Mouse (Mus musculus) right cerebral cortex, postnatal 25 days (tissue): Measurements from ENCODE around the gene Mthfr.
A peak's percentile ranks its signal among the peaks of the same experiment; 100 is the strongest.

ENCODE experiments used
- DNase-seq: peaks from one replicate; pipeline ENCODE4 v3.0.0; 2022

The Mthfr gene

GRCm38 (mm10) chr4:148094161-148094560 is 55.3 kb downstream of the Mthfr start:
- no peak for DNase-seq

GRCm38 (mm10) chr4:148095081-148095480 is 56.2 kb downstream of the Mthfr start:
- DNase-seq: no peak

GRCm38 (mm10) chr4:148097936-148098335 is 59.1 kb downstream of the Mthfr start:
- no peak for DNase-seq

- no peak for DNase-seq
These were observed 59.8 kb downstream of the Mthfr start for GRCm38 (mm10) chr4:148098666-148099065.

GRCm38 (mm10) chr4:148101801-148102527 is 63.1 kb downstream of the Mthfr start:
- DNase-seq: peak; percentile 77

- no peak for DNase-seq
These were observed 65.3 kb downstream of the Mthfr start for GRCm38 (mm10) chr4:148104146-148104545.

- DNase-seq: no peak
These were observed 68.9 kb downstream of the Mthfr start for GRCm38 (mm10) chr4:148107621-148108291.

- DNase-seq: no peak
These were observed 69.8 kb downstream of the Mthfr start for GRCm38 (mm10) chr4:148108565-148109100.
